Mouse (Mus musculus) brain, embryonic 14.5 days (tissue): ENCODE measurements at regions not wholly inside any gene's neighbourhood (a gene's known extent, or its start where the extent isn't known, plus 50 kb on each side); places are given as distances from the start of the nearest gene placed in this dataset.
A peak's percentile ranks its signal among the peaks of the same experiment; 100 is the strongest.

Experiments
- DNase-seq: peaks from one replicate; pipeline ENCODE4 v3.0.0-alpha.2; 2011; ENCODE audit warnings: low read depth
- CTCF ChIP-seq: fragments of 200-500 bp; IDR thresholded peaks from 2 replicates; pipeline ENCODE4 v1.5.1; 2012; ENCODE audit warnings: inconsistent platforms, mild to moderate bottlenecking, moderate library complexity, borderline replicate concordance; ENCODE audit not compliant: insufficient read depth, insufficient read length; ENCODE audit errors: extremely low read depth
- POLR2A ChIP-seq: fragments of 200-500 bp; IDR thresholded peaks from 2 replicates; pipeline ENCODE4 v1.6.1; 2012; ENCODE audit warnings: mild to moderate bottlenecking, inconsistent platforms, borderline replicate concordance; ENCODE audit not compliant: poor library complexity, insufficient read depth, insufficient read length, severe bottlenecking; ENCODE audit errors: extremely low read depth

GRCm38 (mm10) chr8:100612142-100612541 lies 1195.9 kb upstream of the Cdh8 start:
- DNase-seq: peak; percentile 8
- no peak for TF ChIP-seq CTCF
- TF ChIP-seq POLR2A: no peak
